Mouse (Mus musculus) telencephalon, adult 2 months (tissue): ENCODE results near the gene Stil.
"Not testable (repeated sequence)": the region's sequence is repeated elsewhere in the genome, so short reads cannot be mapped to it uniquely, and the experiment has no call there.

ENCODE experiments used
- DNase-seq: peaks from one replicate; pipeline ENCODE4 v3.0.0-alpha.2; 2011; ENCODE audit warnings: low read depth, low spot score

Stil gene

DNA sequence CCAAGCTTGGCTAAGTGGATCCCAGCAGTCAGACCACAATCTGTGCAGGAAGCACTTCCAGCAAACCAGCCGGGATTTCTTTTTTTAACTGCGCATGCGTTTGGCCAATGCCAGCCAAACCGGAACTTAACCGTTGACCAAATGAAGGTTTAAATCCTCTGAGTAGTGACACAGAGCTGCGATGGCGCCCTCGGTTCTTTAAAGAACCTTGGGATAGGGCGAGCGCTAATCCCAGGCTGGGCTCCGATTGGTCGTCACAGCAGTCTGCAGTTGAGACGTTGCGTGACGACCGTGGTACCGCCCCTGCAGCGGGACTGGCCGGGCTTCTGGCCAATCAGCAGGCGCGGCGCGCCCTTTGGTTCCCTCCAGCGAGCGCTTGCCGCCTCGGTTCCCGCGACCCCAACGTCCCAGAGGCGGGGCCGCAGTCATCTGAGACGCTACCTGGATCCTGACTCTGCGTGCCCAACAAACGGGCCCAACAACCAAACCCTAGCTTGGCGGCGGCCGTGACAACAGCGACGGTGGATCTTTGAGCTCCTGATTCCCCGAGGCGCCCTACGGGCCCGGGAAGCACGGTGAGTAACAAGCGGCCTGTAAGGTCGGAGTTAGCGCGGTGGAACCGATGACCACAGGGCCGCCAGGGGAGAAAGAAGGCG lies at the start of gene Stil:
Gene Stil, plus strand, starts transcription at position 387 of the 656 bp plus-strand sequence.
- peak; percentile 98 for DNase-seq

GRCm38 (mm10) chr4:114953172-114953571 lies 46.8 kb upstream of the Stil start:
- DNase-seq: no peak

- DNase-seq: no peak
Observed at GRCm38 (mm10) chr4:114957403-114957802, 42.6 kb upstream of the Stil start.

DNA sequence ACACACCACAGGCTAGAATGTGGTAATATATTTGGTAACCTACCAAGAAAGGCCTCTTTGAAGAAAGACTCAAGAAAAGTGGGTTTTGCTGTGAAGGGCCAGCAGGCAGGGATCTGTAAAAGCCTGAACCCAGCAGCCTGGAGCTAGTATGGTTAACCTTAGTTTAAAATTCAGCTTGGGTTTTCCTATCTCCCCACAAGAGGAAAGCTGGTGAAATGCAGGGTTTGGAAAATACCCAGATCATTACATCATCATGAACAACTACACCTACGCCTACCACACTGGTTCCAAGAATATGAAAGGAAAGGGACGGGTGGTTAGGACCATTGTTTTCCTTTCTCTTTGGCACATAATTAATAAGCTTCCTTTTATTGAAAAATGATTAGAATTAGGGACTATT lies 41.7 kb upstream of the Stil start:
- DNase-seq: peak; percentile 18

DNA sequence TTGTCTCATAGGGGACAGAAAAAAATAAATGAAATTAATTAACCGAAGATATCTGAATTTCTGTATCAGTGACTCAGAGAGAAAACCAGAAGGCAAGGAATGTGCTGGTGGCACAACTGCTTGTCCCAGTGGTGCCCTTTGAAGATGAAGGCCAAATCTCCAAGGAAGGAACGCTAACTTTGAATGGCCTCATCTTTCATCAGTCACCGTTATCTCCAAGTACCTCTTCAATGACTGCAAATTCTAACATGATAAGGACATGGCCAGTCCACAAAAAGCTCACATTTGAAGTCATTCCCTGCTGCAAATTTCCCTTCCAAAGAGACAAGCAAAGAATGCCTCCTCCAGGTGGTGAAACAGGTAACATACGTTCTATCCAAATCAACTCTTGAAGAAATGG lies 41.2 kb upstream of the Stil start:
- no peak for DNase-seq

DNA sequence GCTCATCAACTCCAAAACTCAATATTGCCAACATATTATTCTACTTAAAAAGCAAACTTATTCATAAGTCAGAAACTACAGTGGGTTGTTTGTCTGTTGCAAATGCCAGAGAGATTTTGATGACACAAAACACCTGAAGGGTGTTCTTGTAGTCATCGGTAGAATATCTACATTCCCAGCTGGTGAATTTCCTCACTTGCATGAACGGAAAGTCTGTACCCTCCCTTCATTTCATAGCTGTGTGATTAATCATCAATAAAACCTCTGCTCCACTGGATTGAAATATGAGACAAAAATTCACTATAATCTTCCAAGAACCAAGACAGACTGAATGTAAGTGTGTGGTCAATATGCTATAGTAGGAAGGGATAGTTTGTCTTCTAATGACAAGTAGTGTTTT lies 40.4 kb upstream of the Stil start:
- no peak for DNase-seq

DNA sequence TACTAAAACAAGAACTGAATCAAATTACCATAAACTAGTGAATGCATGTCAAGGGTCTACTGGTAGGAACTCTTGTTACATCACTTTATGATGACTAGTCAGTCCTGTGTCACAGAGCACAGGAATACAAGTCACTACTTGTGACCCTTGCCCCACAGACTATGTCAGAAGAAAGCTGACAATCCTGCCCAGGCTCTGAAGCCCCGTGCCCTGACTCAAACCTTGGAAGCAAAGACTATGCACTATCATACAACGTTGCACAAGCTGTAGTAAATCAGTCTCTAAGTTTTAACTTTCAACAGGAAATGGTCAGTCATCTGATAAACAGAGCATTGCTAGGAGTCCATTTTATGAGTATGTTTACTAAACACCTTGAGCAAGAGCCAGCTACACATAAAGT lies 39.1 kb upstream of the Stil start:
- DNase-seq: not testable (repeated sequence)

- DNase-seq: no peak
Observed at GRCm38 (mm10) chr4:114970736-114971135, 29.2 kb upstream of the Stil start.

DNA sequence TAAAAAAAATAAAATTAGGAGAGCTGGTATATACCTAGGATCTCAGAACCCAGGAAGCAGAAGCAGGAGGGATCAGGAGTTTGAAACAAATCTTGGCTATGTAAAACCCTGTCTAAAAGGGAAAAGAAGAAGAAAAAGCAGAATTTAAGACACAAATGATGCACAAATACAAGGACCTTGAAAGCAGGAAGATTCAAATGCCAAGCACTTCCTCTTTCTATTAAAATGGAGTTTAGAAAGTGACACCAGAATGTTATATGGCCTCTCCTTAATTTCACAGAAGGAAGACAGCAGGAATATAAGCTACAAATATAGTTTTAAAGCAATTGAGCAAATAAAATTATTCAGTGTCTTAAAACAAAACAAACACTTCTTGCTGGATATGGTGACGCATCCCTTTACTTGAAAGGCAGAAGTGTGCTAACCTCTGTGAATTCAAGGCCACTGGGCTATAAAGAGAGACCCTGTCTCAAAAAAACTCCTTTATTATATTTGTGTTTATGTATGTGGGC lies 26.7 kb upstream of the Stil start:
- no peak for DNase-seq

DNA sequence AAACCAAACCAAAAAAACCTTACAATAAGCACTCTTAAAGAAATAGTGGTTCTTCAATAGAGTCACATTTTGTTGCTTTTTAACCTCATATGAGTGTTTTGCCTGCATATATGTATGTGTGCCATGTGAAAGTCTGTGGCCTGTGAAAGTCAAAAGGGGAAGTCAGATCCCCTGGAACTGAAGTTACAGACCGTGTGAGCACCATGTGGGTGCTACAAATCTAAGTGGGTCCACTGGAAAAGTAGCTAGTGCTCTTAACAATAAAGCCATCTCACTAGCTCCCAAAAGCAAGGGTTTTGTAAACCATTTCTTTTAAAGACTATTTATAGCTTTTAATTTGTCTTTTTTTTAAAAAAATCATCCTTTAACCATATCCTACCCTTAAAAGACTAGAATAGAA lies 17.3 kb upstream of the Stil start:
- DNase-seq: no peak

DNA sequence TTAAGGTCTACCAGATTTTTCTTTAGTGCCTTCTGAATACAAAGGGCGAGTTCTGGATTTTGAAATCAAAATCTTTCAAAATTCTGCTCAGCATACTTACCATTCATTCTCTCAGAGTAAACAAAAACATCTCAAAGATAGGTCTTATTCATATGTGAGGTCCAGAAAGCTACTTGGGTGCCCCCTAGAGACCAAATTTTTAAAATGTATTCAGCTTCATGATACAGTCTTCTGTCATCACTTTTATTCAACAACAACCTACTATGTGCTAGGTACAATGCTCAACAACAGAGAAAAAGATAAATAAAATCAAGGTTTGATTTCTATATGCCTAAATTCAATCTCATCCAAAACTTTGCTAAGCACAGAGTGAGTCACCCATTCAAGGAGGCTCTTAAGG lies 16.9 kb upstream of the Stil start:
- no peak for DNase-seq

DNA sequence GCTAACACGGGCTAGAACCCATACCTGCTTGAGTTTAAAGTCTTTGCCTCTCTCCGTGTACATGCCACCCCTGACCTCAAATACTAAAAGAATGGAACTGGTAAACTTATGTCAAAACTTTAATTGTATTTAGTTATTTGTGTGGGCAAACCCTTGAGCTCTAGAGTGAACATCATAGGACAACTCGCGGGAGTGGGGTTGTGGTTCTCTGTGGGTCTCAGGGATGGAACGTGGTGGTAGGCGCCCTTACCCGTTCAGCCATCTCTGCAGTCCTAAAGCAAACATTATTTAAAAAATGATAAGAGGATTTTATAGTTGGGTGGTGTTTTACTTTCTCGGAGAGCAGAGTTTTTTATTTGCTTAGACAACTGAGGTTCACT lies 13.8 kb upstream of the Stil start:
- DNase-seq: no peak

DNA sequence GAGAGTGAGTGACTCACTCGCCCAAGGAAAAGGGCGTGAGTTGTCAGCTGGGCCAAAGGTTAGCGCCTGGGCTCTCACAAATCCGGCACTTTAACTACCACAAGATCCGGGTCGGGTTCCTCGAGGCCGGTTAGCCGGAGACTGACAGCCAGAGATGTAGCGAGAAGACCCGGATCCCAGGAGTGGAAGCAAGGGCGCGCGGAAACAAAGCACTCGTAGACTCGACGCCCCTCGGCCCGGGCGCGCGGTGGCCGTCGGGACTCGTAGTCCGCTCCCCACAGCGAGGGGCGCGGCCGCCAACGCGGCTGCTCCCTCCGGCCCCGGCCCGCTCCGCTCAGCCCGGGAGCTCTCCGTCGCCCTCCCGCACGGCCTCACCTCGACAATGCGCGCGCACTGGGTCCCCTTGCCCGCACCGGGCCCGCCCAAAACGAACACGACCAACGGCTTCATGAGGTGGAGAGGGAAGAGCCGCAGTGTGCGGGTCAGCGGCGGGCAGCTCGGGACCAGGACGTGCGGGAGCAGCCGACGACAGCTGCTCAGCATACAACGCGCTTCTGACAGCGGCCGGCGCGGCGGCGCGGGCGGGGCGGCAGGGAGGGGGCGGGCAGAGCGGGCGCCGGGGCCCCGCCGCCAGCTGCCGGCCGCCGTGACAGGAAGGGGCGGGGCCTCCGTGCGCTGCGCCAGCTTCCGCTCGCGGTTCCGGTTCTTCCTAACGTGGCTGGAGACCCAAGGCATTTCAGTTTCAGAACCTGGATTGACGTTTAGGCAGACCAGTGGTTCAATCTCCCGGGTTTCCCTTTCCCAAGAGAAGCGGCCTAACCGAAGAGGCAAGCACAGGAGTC lies 13.1 kb upstream of the Stil start, which contains the start of gene Cmpk1:
Gene Cmpk1, minus strand, starts transcription at position 651 of the 842 bp plus-strand sequence.
- peak; percentile 75 for DNase-seq

GRCm38 (mm10) chr4:114994218-114994617 lies 5.7 kb upstream of the Stil start:
- no peak for DNase-seq

DNA sequence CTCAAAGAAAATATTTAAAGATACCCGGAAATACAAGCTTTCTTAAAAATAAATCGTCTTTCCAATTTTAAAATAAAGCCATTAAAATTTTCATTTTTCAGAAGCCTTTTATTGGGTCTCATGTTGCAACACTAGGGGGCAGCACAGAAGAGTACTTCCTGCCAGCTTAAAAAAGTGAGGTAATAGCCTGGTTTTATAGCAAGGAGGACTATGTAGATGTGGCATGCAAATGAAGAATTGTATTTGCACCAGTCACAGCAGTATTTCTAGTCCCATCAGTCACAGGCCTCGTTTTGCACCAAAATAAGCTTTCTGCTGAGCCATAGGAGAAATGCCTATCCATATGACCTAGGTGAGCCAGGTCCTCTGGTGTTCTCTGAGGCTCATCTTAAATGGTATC lies 2.9 kb upstream of the Stil start:
- DNase-seq: no peak

- DNase-seq: no peak
Observed at GRCm38 (mm10) chr4:114999445-114999772, 550 bp upstream of the Stil start.

GRCm38 (mm10) chr4:115000429-115000795 lies 453 bp downstream of the Stil start:
- DNase-seq: no peak

DNA sequence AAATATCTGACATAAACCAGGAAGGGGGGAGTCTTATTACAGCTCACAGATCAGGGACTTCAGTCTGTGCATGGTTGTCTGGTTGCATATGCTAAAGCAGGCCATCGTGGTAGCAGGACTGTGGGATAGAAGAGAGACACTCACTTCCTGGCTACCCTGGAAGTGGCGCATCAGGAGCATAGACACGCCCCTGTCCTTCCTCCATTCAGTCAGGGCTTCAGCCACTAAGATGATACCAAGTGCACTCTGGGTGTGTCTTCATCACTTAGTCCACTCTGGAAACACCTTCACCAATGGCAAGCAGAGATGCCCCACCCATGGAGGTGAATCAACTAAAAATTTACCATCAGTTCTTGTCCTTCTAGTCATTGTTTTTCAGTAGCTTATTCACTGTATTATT lies 14.3 kb downstream of the Stil start:
- DNase-seq: no peak

- peak; percentile 32 for DNase-seq
Observed at GRCm38 (mm10) chr4:115019997-115020396, 20.0 kb downstream of the Stil start.

DNA sequence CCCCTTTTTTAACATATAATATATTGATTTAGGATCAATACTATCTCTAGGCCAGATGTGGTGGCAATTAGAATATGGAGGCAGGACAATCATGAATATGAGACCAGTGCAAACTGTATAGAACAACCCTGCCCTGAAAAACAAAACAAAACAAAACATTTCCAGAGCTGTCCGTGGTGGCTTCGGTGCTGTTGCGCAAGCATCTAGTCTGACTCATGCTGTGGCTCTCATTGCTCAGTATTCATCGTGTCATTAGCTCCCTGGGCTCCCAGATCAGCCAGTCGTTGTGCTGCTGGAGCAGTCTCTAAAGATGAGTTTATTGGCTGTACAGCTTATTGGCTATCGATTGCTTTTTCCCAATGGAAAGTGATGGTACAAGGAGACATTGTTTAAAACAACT lies 35.1 kb downstream of the Stil start:
- DNase-seq: no peak

DNA sequence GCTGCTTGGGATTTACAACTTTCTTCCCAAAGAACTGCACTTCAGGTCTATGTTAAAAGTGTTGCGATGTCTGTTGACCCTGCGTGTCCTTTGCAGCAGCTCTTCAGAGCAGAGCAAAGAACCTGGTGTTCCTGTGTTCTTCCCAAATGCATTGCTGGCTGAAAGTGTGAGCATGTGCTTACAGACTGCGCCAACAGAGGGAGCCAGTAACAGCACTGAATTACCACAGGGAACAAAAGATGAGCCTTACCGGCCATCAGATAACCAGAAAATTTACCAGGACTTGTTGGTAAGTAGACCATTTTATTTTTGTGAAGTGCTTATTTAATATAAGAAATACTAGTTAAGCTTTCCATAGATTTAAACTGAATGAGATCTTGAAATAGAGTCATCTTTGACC lies 38.3 kb downstream of the Stil start:
- DNase-seq: no peak

- no peak for DNase-seq
Observed at GRCm38 (mm10) chr4:115045621-115046020, 45.7 kb downstream of the Stil start.

- DNase-seq: no peak
Observed at GRCm38 (mm10) chr4:115047750-115048149, 47.8 kb downstream of the Stil start.
